Comparison of ENCODE assay signal across 12 mouse cellular contexts in the genomic region with DNA sequence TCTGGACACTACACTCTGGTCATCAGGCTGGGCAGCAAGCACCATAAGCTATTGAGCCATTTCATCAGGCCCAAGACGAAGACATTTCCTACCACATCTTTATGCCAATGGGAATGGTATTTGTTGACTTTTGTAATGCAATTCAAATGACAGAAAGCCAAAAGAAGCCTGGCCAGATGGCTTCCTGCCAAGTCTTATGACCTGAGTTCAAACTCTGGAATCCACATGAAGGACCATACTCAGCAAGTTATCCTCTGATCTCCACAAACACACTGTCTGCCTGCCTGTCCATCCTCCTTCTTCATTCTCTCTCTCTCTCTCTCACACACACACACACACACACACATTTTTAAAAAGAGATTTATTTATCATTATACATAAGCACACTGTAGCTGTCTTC. TPM values are rescaled to one million over a fixed set of nuclear protein-coding genes. Genes with fewer than 3 reads are reported as not detected.
A peak's percentile ranks its signal among the peaks of the same experiment; 100 is the strongest.
DNase-seq lines count a peak whose midpoint lies in the region; ATAC-seq and TF ChIP-seq lines count a peak whose summit lies in the region.
"Had no signal": no experiment of that assay in that cellular context is flagged by ENCODE, and none has a peak within 500 bp of the region (broad histone marks: within the 10 kb centered on the region; RNA-seq: fewer than 3 reads in every experiment).

No protein-coding gene starts in this region.

- TF ChIP-seq POLR2A in lung, adult 2 months (IDR thresholded peaks at IDR 0.05; ENCODE audit: borderline replicate concordance, extremely low read depth, low read depth, low read length), result no peak

- H3K4me1 ChIP-seq in lung, adult 2 months (ENCODE audit: control insufficient read depth, insufficient read depth, low read length), result peaks cover 53% of the 10 kb centered on the region

- peak; percentile 89 for DNase-seq in heart, adult 11 months
- DNase-seq in heart, postnatal 25 days (ENCODE audit: low spot score), result no peak
- peak; percentile 21 for DNase-seq in 3134 (ENCODE audit: extremely low read depth, insufficient read length, low spot score)
- DNase-seq in adrenal gland, postnatal 36 days, result peak; percentile 44 to 60
- peak; percentile 54 for DNase-seq in lung, adult 2 months
- DNase-seq in spleen, adult 12 weeks (ENCODE audit: low spot score), result no peak
- DNase-seq in spleen, postnatal 10 days (ENCODE audit: low spot score in 2 of 2), result no peak
- DNase-seq: cerebellum, postnatal 36 days; right cerebral cortex, postnatal 4 days had no signal

- no peak for ATAC-seq in inflammation-experienced regulatory T-cells, adult 6 months
- ATAC-seq: Patski had no signal

- WGBS in lung, adult 2 months, result 16% methylated on average over 1 of the region's 1 CpGs

- H3K4me3 ChIP-seq in lung, adult 2 months (replicated peaks; ENCODE audit: extremely low read depth, low read depth, low read length), result no peak overlapping the region
- H3K4me3 ChIP-seq: heart, embryonic 15.5 days had no signal

- intact Hi-C loops in heart, postnatal 25 days (cut with DNase I), result no loop called here

- TF ChIP-seq CTCF in lung, adult 2 months (IDR thresholded peaks at IDR 0.05; ENCODE audit: insufficient read depth, low read length), result no peak

RNA-seq across cellular contexts. Expression of a gene that starts 19.0 kb away (rescaled TPM):
- 10 to 100 TPM; 32.1 to 32.4 TPM for total RNA-seq in heart, postnatal 25 days (2021)
- total RNA-seq in adrenal gland, postnatal 36 days (2021), result 10 to 100 TPM; 26.4 to 31.6 TPM
- polyA plus RNA-seq in lung, adult 2 months (2012; rRNA removed), result 92.8 and 98.3 TPM in 2 replicates
- polyA plus RNA-seq in inflammation-experienced regulatory T-cells, adult 6 months (2017; shearing (Covaris generic)), result 10 to 100 TPM in 2 of 3 experiments, 1 to 10 TPM in 1; 7.1 to 14.5 (median 10.9) TPM

RNA-seq across cellular contexts. Expression of a gene that starts 46.4 kb away (rescaled TPM):
- under 1 TPM; 0.13 to 0.17 TPM for total RNA-seq in heart, postnatal 25 days (2021)
- 1 to 10 TPM in 1 of 2 experiments, under 1 TPM in 1; 0.79 to 1.6 TPM for total RNA-seq in adrenal gland, postnatal 36 days (2021)
- polyA plus RNA-seq in lung, adult 2 months (2012; rRNA removed), result 0.33 and 0.65 TPM in 2 replicates
- polyA plus RNA-seq in inflammation-experienced regulatory T-cells, adult 6 months (2017; shearing (Covaris generic)), result under 1 TPM in 1 of 3 experiments, not detected in 2; 0.20 TPM

Comparison
In these comparisons a context has a peak if more than half of its experiments do, and no peak if none do; other contexts are left out.
1. DNase-seq: peak in heart, adult 11 months (single experiment), 3134 (single experiment), adrenal gland, postnatal 36 days (2 of 2) and lung, adult 2 months (single experiment); none in heart, postnatal 25 days (single experiment), spleen, adult 12 weeks (single experiment) and spleen, postnatal 10 days (0 of 2).